Mouse (Mus musculus) lung, postnatal 25 days (tissue): ENCODE measurements around the gene Prim2.

Experiments
- DNase-seq: peaks from one replicate; pipeline ENCODE4 v3.0.0; 2022; ENCODE audit warnings: low spot score

Prim2 gene

DNA sequence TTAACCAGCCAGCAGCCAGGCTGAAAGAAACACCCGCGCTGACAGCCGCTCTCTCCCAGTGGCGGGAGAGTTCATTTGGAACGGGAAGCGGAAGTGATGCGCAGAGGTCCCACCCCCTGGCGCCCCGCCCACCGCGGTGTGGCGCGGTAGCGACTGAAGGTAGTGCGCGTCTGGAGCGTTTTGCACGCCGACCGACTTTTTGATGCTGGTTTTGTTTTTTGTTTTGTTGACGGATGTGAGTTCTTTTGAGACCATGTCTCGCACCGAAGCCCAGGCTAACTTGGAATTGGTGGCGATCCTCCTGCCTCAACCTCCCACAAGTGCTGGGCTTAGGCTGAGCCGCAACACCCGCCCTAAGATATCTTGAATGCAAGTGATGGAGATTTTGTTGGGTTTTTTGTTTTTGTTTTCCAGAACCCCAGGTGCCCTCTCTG is at the start of gene Prim2:
TSS of gene Prim2 (minus strand) at position 88 of the 434 bp plus-strand sequence.
- peak; percentile 87 for DNase-seq

DNA sequence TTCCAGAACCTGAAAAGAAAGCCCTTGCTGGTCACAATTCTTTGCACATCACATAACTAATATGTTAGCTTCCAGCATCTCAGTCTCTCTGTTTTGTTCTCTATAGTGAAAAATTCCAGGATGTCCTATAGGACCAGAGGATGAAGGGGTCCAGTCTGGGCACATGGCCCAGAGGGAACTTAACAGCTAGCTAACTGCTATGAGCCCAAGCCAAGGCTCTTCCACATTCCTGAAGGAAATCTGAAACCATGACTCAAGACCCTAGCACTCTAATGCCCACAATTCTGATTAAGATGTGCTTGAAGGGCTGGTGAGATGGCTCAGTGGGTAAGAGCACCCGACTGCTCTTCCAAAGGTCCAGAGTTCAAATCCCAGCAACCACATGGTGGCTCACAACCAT is 48.0 kb upstream of the Prim2 start:
- no peak for DNase-seq

GRCm38 (mm10) chr1:33714796-33715195 is 45.2 kb upstream of the Prim2 start:
- no peak for DNase-seq

GRCm38 (mm10) chr1:33712026-33712425 is 42.4 kb upstream of the Prim2 start:
- no peak for DNase-seq

GRCm38 (mm10) chr1:33709615-33710014 is 40.0 kb upstream of the Prim2 start:
- no peak for DNase-seq

GRCm38 (mm10) chr1:33701244-33701643 is 31.6 kb upstream of the Prim2 start:
- DNase-seq: no peak

GRCm38 (mm10) chr1:33696016-33696415 is 26.4 kb upstream of the Prim2 start:
- DNase-seq: no peak

- no peak for DNase-seq
These were observed 24.3 kb upstream of the Prim2 start for GRCm38 (mm10) chr1:33693893-33694292.

DNA sequence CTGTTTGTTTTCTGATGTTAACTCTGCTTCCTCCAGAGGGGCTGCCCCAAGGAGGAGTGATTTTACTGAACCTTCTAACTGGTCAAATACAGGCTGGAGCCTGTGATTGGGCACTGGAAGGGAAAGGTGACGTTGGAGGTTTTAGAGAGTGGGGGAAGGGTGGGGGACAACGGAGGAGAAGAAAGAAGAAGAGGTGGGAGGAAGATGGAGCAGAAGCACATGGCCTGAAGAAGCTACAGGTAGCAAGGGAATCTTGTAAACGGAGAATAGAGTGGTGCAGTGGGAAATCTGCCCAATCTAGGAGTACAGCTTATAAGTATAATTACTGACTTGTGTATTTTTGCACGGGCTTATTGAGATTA is 20.5 kb upstream of the Prim2 start:
- no peak for DNase-seq

GRCm38 (mm10) chr1:33689446-33690086 is 20.0 kb upstream of the Prim2 start:
- DNase-seq: no peak

- no peak for DNase-seq
These were observed 19.2 kb upstream of the Prim2 start for GRCm38 (mm10) chr1:33688810-33689209.

- DNase-seq: peak; percentile 25
These were observed 14.9 kb upstream of the Prim2 start for GRCm38 (mm10) chr1:33684459-33684858.

GRCm38 (mm10) chr1:33680890-33681289 is 11.3 kb upstream of the Prim2 start:
- no peak for DNase-seq

DNA sequence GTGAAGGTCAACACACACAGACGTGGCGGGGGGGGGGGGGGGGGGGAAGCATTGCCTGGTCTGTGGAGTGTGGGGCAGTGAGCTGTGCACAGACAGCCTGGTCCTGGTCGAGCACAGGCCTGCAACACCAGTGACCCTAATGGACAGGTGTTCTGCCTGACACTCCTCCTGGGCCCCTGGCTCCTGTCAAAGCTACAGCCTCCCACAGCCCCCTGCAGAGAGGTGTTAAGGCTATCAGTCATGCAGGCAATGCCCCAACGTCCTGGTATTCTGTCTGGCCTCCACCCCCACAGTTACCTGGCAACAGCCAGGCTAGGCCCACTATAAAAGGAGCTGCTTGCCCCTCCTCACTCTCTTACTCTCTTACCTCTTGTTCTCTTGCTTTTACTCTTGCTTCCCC is 10.8 kb upstream of the Prim2 start:
- DNase-seq: no peak

DNA sequence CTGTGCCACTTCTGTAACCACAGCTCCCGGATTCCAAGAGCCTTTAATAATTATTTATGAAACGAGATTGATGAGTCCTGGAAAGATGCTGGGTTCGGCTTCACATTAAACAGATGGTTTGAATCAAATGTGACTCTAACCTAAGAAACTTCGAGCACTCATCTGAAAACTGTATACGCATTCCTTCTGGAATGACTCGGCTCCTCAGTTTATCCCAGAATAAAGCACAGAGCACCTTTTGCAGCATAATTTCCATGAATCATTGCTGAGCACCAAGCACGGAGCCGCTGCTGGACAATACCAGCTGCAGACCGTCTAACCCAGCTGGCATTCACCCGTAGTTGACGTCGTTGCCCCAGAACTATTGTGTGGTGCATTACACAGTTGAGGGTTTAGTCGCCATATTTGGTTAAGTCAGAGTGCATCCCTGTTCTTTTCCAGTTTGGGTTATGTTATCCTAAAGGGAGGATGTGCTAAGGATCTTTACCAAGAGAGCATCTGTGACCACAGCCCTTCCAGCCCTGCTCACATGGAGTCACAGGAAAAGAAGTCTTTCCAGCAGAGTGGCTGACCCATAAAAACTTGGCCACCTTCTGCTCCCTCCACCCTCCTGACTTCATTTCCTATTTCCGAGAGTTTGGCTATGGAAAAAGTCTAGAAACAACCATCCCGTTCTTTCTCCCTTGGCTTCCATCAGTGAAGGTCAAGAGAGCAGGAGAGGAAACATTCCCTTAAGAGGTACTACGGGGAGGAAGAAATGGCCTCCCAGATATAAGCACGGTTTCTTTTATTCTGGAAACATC is 3.8 kb upstream of the Prim2 start:
- DNase-seq: no peak

GRCm38 (mm10) chr1:33672514-33672913 is 2.9 kb upstream of the Prim2 start:
- peak; percentile 15 for DNase-seq

- DNase-seq: no peak
These were observed 2.5 kb upstream of the Prim2 start for GRCm38 (mm10) chr1:33672083-33672482.

- DNase-seq: no peak
These were observed 1.8 kb upstream of the Prim2 start for GRCm38 (mm10) chr1:33671441-33671840.

DNA sequence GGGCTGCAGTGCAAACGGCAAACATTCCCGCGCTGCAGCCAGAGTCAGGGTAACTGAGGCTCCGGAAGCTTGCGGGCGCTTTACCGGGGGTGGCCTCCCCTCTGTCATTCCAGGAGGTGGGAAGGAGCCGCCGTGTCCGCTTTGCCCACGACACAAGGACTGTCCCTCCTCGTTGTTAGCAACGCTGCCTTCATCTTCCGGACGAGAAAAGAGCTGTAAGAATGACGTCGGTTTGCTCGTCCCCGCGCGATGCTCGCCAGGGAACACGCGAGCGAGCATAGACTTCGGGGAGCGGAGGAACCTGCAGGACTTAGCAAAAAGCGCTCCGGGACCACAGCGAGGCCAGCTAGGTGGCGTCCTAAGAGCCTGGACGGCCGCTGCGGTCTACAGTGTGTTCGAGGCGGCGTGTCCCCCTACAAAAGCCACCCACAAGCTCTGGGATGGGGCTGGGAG is 595 bp upstream of the Prim2 start:
- peak; percentile 48 for DNase-seq

GRCm38 (mm10) chr1:33663605-33664117 is 5.9 kb downstream of the Prim2 start:
- no peak for DNase-seq

- no peak for DNase-seq
These were observed 6.4 kb downstream of the Prim2 start for GRCm38 (mm10) chr1:33663163-33663562.

DNA sequence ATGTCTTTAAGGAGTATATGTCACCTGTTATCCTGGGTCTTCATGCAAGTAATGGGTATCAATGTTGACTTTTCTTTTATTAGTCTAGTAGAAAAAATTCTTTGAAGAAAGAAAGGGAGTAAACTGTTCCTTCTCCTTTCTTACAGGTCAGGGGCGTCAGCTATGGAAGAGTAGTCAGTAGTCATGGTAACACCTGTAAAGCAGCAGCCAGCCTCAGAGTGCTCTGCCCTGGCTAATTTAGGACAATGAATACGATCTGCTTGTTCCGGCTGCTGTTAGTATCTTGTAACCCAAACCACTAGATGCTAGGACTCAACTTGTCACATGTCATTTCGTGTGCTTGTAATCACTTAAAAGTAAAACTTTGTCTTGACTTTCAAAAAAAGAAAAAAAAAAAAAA is 11.3 kb downstream of the Prim2 start:
- DNase-seq: no peak

DNA sequence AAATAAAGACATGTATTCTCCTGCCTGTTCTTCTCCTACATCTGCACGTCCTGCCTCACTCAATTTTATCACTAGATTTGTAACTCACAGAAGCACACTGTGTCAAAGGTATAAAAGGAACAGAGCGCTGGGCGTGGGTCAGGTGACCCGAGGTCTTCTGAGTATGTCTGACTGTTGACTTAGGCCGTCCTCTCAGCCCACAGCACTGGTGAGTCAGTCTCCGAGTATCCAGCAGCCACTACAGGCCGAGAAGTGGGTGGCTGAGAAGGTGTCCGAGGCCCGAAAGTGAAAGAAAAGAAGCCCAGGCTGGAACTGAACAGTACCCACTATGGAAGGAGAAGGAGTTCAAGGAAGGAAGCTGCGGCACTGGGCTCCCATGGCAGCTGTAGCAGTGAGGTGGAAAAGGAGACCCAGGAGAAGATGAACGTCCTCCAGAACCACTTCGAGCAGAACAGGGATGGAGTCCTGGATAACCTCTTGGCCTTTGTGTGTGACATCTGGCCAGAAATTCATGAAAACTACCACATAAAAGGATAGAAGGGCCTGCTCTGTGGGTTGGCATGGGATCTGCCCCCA is 11.9 kb downstream of the Prim2 start:
- peak; percentile 63 for DNase-seq
